Mouse (Mus musculus): Measurements from ENCODE around the gene Olfr1402. TPM values are rescaled to one million over a fixed set of nuclear protein-coding genes. Genes with fewer than 3 reads are reported as not detected.

Olfr1402 gene
- under 1 TPM in 1 of 2 experiments, not detected in 1; 0.04 TPM for polyA plus RNA-seq (2017; shearing (Covaris generic))

DNA sequence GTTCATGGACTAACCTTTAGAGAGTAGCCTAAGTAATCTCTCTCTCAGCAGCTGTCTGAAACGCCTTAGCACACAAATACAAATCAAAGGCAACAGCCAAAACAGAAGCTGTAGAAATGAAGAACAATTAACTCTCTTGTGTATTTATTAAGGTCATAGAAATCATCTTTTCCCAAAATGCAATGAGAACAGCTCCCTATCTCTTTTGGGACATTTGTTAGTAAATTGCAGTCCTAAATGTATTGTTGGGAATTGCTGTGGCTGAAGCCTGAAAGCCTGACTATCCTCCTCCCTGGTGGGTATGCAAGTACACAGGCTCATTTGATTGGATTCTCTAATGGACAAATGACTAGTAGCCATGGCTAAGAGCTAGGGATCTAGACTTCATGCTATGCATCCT lies at the start of gene Olfr1402:
Olfr1402 (minus strand) TSS at position 101 of the 400 bp plus-strand sequence.

Other genes starting within 250 kb of the Olfr1402 start
- 1 to 10 TPM; 7.4 to 7.5 TPM for gene Bcl9, start 124.1 kb downstream of the Olfr1402 start, polyA plus RNA-seq (2017; shearing (Covaris generic))
- gene Chd1l, start 188.2 kb upstream of the Olfr1402 start, polyA plus RNA-seq (2017; shearing (Covaris generic)) = 10 to 100 TPM; 35.2 to 54.5 TPM
- 10 to 100 TPM; 15.7 to 16.1 TPM for gene Fmo5, start 206.8 kb upstream of the Olfr1402 start, polyA plus RNA-seq (2017; shearing (Covaris generic))
- 1 to 10 TPM; 2.1 to 4.7 TPM for gene Prkab2, start 236.2 kb upstream of the Olfr1402 start, polyA plus RNA-seq (2017; shearing (Covaris generic))

Measured in inflammation-experienced regulatory T-cells (primary cell).